Mouse (Mus musculus) stomach, embryonic 16.5 days (tissue): Measurements from ENCODE around the gene Treml4. TPM values are rescaled to one million over a fixed set of nuclear protein-coding genes. Genes with fewer than 3 reads are reported as not detected.

Experiments
- ATAC-seq: fragments of 200-750 bp; cut with Nextera tagmentation; 2 replicates; pipeline ENCODE4 v1.8.0; 2017; ENCODE audit warnings: moderate number of reproducible peaks, moderate TSS enrichment; ENCODE audit not compliant: insufficient read depth, low FRiP score
- H3K27ac ChIP-seq: fragments of 300-500 bp; sonication (generic); 2 replicates; pipeline ENCODE4 v1.5.1; 2014; ENCODE audit warnings: low read length
- H3K27me3 ChIP-seq: fragments of 300-500 bp; sonication (generic); 2 replicates; pipeline ENCODE4 v1.6.1; 2014; ENCODE audit warnings: low read length, control low read depth, mixed read lengths; ENCODE audit not compliant: control insufficient read depth, insufficient read depth
- H3K36me3 ChIP-seq: fragments of 300-500 bp; sonication (generic); 2 replicates; pipeline ENCODE4 v1.6.1; 2014; ENCODE audit warnings: low read length; ENCODE audit not compliant: control insufficient read depth, insufficient read depth
- H3K4me1 ChIP-seq: fragments of 300-500 bp; sonication (generic); 2 replicates; pipeline ENCODE4 v1.6.1; 2014; ENCODE audit warnings: low read length, control low read depth, mixed read lengths; ENCODE audit not compliant: control insufficient read depth, insufficient read depth
- H3K4me2 ChIP-seq: fragments of 300-500 bp; sonication (generic); 2 replicates; pipeline ENCODE4 v1.6.1; 2014; ENCODE audit warnings: low read depth, low read length, mixed read lengths
- H3K4me3 ChIP-seq: fragments of 300-500 bp; sonication (generic); replicated peaks from 2 replicates; pipeline ENCODE4 v1.5.1; 2014; ENCODE audit warnings: mild to moderate bottlenecking, low read length
- H3K9ac ChIP-seq: fragments of 300-500 bp; sonication (generic); 2 replicates; pipeline ENCODE4 v1.6.1; 2014; ENCODE audit warnings: low read length
- H3K9me3 ChIP-seq: fragments of 300-500 bp; sonication (generic); replicated peaks from 2 replicates; pipeline ENCODE4 v1.6.1; 2016; ENCODE audit warnings: low read length, control low read depth; ENCODE audit not compliant: control insufficient read depth
- WGBS: fragments of 180-500 bp; shearing (Covaris S2); extraction: QIAGEN DNeasy Blood & Tissue Kit; methylation state at CpG from one replicate; pipeline ENCODE4 v1.1.7; 2014; 5-methylcytosine and 5-hydroxymethylcytosine counted together
- polyA plus RNA-seq: library from polyadenylated mRNA; unstranded; fragments of >200 nt; fragmentation: Nextera tagmentation; extraction: Ambion mirVana; gene quantifications from 2 replicates; pipeline ENCODE4 v1.2.1, GENCODE M21; 2015

Treml4 gene
- polyA plus RNA-seq = 1.2 and 1.7 TPM in 2 replicates

DNA sequence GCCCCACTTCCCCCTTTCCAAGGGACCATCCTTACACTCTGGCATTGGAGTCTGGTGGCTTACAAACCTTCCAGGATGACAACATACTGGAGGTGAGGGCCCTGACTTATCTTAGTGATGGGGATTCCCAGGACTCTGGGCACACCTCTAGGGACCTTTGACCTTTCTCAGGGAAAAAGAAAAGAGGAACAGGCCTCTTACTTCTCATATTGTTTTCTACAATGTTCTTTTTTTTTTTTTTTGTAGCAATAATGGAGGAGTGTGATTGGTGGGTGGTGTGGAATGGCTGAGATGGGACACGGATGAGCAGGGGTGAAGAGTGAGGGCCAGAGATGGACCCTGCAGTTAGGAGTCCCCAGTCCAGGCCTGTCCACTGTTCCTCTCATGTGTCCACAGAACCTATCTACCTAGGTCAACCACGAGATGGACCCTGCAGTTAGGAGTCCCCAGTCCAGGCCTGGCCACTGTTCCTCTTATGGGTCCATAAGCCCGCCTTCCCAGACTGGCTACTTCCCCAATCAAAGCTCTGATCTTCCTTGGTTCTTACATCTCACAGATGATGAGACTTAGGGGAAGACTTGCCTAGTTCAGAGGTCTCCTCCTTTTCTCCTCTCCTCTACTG, at the start of gene Treml4:
Gene Treml4 (plus strand): TSS at position 555 of the 622 bp plus-strand sequence.
- Histone ChIP-seq H3K9me3 (peaks cover 9% of the 10 kb centered on the region; the same call in 1 of the 2 replicates), H3K4me1 (no peaks in the 10 kb centered on the region), H3K27ac (no peak within 1 kb of the TSS), H3K4me3 (no peak within 1 kb of the TSS), H3K27me3 (no peaks in the 10 kb centered on the region), H3K9ac (no peak within 1 kb of the TSS), H3K36me3 (no peaks in the 10 kb centered on the region), H3K4me2 (no peak within 1 kb of the TSS)
- WGBS = 80% methylated on average over 3 of the region's 3 CpGs
- ATAC-seq = no peak

DNA sequence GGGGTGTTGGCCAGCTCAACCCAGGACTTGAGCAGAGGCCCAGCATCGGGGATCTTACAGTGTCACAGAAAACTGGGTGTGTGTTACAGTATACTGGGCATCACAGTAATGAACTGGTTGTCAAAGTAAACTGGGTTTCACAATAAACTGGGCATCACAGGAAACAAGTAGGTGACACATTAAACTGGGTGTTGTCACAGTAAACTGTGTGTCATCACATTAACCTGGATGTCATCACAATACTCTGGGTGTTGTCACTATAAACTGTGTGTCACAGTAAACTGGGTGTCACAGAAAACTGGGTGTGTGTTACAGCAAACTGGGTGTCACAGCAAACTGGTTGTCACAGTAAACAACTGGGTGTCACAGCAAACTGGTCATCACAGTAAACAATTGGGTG, 48.7 kb upstream of the Treml4 start:
- H3K27me3 ChIP-seq = no peaks in the 10 kb centered on the region
- H3K4me1 ChIP-seq = no peaks in the 10 kb centered on the region
- no peak overlapping the region for H3K4me3 ChIP-seq
- H3K9me3 ChIP-seq = 0 out of 2 replicates have a peak, but pooled peaks cover 2% of the 10 kb centered on the region
- no peak overlapping the region for H3K4me2 ChIP-seq
- WGBS = 94% methylated on average over 1 of the region's 1 CpGs
- H3K9ac ChIP-seq = no peak overlapping the region
- no peaks in the 10 kb centered on the region for H3K36me3 ChIP-seq
- no peak for ATAC-seq
- no peak overlapping the region for H3K27ac ChIP-seq

GRCm38 (mm10) chr17:48230680-48231079, 33.4 kb upstream of the Treml4 start:
- Histone ChIP-seq H3K27ac (no peak overlapping the region), H3K4me1 (no peaks in the 10 kb centered on the region), H3K9ac (no peak overlapping the region), H3K9me3 (no peaks in the 10 kb centered on the region), H3K4me3 (no peak overlapping the region), H3K36me3 (no peaks in the 10 kb centered on the region), H3K4me2 (no peak overlapping the region), H3K27me3 (no peaks in the 10 kb centered on the region)
- ATAC-seq = no peak
- 79% methylated on average over 7 of the region's 7 CpGs for WGBS

DNA sequence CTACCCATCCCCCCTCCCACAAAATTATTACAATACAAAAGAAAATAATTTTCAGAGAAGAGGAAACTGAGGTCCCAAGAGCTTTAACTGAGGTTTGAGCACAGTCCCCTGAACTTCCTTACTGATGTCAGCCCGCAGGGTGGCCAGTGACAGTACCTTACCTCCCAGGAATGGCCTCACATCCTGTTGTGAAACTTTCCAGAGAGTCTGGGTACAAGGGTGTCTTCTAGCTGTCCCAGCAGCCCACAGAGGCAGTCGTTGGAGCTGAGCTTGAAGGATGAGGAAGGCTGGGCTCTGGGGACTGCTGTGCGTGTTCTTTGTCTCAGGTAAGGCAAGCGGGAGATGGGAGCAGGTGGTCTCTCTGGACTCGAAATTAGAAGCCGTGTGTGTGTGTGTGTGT, 31.6 kb upstream of the Treml4 start, which contains the start of gene Trem1:
Gene Trem1 (plus strand): TSS at position 251 of the 400 bp plus-strand sequence.
- ATAC-seq = no peak
- no peaks in the 10 kb centered on the region for H3K27me3 ChIP-seq
- no peak within 1 kb of the TSS for H3K27ac ChIP-seq
- WGBS = 68% methylated on average over 6 of the region's 6 CpGs
- no peak within 1 kb of the TSS for H3K4me3 ChIP-seq
- no peaks in the 10 kb centered on the region for H3K4me1 ChIP-seq
- no peak within 1 kb of the TSS for H3K4me2 ChIP-seq
- H3K9me3 ChIP-seq = no peaks in the 10 kb centered on the region
- H3K9ac ChIP-seq = no peak within 1 kb of the TSS
- no peaks in the 10 kb centered on the region for H3K36me3 ChIP-seq

DNA sequence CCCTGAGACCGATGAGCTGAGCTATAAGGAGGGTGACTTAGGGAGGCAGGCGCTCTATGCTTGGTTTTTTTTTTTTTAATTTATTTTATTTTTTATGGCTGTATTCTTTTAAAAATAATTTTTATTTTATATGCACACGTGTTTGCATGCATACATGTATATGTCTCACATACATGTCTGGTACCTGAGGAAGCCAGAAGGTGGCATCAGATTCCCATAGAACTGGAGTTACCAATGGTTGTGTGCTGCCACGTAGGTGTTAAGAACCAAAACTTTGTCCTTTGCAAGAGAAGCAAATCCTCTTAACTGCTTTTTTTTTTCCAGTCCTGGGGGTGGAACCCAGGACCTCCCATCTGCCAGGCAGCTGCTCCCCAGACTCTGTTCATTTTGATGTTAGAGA, 30.3 kb upstream of the Treml4 start:
- Histone ChIP-seq H3K9ac (no peak overlapping the region), H3K4me2 (no peak overlapping the region), H3K36me3 (no peaks in the 10 kb centered on the region), H3K27me3 (no peaks in the 10 kb centered on the region), H3K4me3 (no peak overlapping the region), H3K4me1 (no peaks in the 10 kb centered on the region), H3K9me3 (no peaks in the 10 kb centered on the region), H3K27ac (no peak overlapping the region)
- WGBS = 90% methylated on average over 4 of the region's 4 CpGs
- ATAC-seq = no peak

- no peak overlapping the region for H3K4me3 ChIP-seq
- 56% methylated on average over 5 of the region's 5 CpGs for WGBS
- ATAC-seq = no peak
These were observed 29.5 kb upstream of the Treml4 start for GRCm38 (mm10) chr17:48234550-48234949.

DNA sequence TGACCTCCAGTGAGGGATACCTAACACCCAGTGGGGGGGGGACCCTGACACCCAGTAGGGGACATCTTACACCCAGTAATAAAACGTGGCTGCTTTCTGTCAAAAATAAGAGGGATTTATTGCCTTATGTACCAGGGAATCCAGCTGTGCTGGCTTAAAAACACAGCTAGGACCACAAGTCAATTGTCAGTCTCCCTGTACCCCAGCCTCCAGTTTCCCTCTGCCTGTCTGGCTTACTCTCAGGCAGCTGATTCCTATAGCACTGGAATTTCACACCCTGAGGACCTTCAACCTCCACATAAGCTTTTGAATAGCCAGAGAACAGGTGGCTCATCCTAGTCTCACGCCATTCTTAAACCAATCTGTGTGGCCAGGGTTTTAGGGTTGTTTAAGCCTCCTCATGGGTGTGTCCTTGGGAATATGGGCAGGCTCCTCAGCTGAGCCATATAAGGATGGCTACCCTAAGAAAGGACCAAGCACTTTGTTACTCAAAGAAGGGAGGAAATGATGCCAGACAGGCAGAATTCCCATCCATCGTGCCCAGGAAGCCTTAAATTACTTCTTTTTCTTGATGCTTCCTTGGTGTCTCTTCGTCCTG, 28.2 kb upstream of the Treml4 start:
- no peaks in the 10 kb centered on the region for H3K27me3 ChIP-seq
- H3K36me3 ChIP-seq = no peaks in the 10 kb centered on the region
- no peak overlapping the region for H3K27ac ChIP-seq
- no peak overlapping the region for H3K4me2 ChIP-seq
- WGBS = 43% methylated on average over 4 of the region's 4 CpGs
- no peak for ATAC-seq
- H3K9ac ChIP-seq = no peak overlapping the region
- no peaks in the 10 kb centered on the region for H3K9me3 ChIP-seq
- H3K4me3 ChIP-seq = no peak overlapping the region
- H3K4me1 ChIP-seq = no peaks in the 10 kb centered on the region

More at GRCm38 (mm10) chr17:48234550-48234949, 29.5 kb upstream of the Treml4 start:
- H3K36me3 ChIP-seq = no peaks in the 10 kb centered on the region
- H3K27ac ChIP-seq = no peak overlapping the region
- no peaks in the 10 kb centered on the region for H3K9me3 ChIP-seq
- H3K9ac ChIP-seq = no peak overlapping the region
- H3K4me1 ChIP-seq = no peaks in the 10 kb centered on the region
- H3K4me2 ChIP-seq = no peak overlapping the region
- H3K27me3 ChIP-seq = no peaks in the 10 kb centered on the region

- Histone ChIP-seq H3K4me3 (no peak overlapping the region), H3K9ac (no peak overlapping the region), H3K36me3 (no peaks in the 10 kb centered on the region), H3K4me2 (no peak overlapping the region), H3K27me3 (no peaks in the 10 kb centered on the region), H3K27ac (no peak overlapping the region), H3K9me3 (no peaks in the 10 kb centered on the region), H3K4me1 (no peaks in the 10 kb centered on the region)
- WGBS = 93% methylated on average over 8 of the region's 8 CpGs
- ATAC-seq = no peak
These were observed 26.5 kb upstream of the Treml4 start for GRCm38 (mm10) chr17:48237621-48238020.

GRCm38 (mm10) chr17:48247221-48247928, 16.7 kb upstream of the Treml4 start, which contains the start of gene Trem3:
TSS of gene Trem3 (plus strand) at chr17:48247777.
- Histone ChIP-seq H3K4me1 (no peaks in the 10 kb centered on the region), H3K36me3 (no peaks in the 10 kb centered on the region), H3K9ac (no peak within 1 kb of the TSS), H3K4me3 (no peak within 1 kb of the TSS), H3K27me3 (no peaks in the 10 kb centered on the region), H3K4me2 (no peak within 1 kb of the TSS), H3K9me3 (no peaks in the 10 kb centered on the region), H3K27ac (no peak within 1 kb of the TSS)
- no peak for ATAC-seq
- 74% methylated on average over 11 of the region's 11 CpGs for WGBS
